Mouse (Mus musculus) B cell, adult 67 days (primary cell): Measurements from ENCODE around the gene Ccnb1. TPM values are rescaled to one million over a fixed set of nuclear protein-coding genes. Genes with fewer than 3 reads are reported as not detected.

ENCODE experiments used
- total RNA-seq, 2 experiments: library from RNA; stranded (reverse); gene quantifications; 4 replicates each; pipeline ENCODE4 v1.2.4; 2023

Ccnb1 gene
- total RNA-seq = 1 to 10 TPM; 2.9 to 3.6 TPM

GRCm38 (mm10) chr13:100786414-100786867 is at the start of gene Ccnb1:
TSS of gene Ccnb1 (minus strand) at chr13:100786570.

DNA sequence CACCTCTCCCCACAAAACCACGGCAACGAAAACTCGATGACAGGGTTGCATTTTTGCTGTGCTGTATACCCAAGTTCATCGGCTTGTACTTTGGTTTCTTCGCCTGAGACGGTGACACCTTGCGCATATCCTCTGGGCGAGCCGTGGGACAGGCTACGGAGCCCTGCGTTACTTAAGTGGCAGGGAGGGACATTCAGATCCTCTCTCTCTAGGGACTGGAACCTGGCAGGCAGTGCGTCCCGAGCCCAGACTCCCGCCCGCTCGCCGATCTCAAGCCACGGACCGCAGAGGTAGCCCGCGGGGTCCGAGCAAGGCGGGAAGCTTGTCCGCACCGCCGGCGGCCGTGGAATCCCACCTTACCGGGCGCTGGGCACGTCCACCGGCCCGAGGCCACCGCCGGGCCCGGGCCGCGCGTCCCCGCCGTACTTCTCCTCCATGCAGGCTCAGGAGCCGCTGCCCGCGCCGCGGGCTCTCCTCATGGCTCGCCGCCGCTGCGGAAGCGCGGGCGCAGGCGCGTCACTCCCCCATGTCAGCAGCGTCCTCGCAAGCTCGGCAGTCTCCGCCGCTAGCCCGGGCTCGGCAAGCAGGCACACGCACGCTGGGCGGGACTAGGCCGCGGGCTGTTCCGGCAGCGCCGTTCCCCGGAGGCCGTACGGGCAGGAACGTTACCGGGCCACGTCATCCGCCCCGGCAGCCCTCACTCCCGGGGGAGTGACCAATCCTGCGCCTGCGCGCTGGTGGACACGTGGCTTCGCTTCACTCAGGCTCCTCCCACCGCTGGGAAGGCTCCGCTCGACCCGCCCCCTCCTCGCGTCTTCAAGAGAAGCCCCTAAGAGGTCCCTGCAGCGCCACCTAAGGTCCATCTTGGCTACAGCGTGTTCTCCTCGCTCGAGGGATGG is 46.6 kb upstream of the Ccnb1 start, which contains the start of gene Slc30a5:
Gene Slc30a5 (minus strand): TSS at position 687 of the 899 bp plus-strand sequence.

GRCm38 (mm10) chr13:100775252-100776055 is 10.9 kb downstream of the Ccnb1 start, which contains the start of gene Cenph:
TSS of gene Cenph (minus strand) at chr13:100775899.

GRCm38 (mm10) chr13:100744036-100744744 is 42.2 kb downstream of the Ccnb1 start, which contains the start of gene Mrps36:
TSS of gene Mrps36 (minus strand) at chr13:100744659.

GRCm38 (mm10) chr13:100730861-100731176 is 55.6 kb downstream of the Ccnb1 start, which contains the start of gene Cdk7:
TSS of gene Cdk7 (minus strand) at chr13:100730939.

Other genes with a start within 250 kb of the Ccnb1 start
- gene Ocln, start 233.9 kb downstream of the Ccnb1 start, total RNA-seq = not detected
- 10 to 100 TPM; 11.5 to 12.1 TPM for gene Marveld2, start 169.6 kb downstream of the Ccnb1 start, total RNA-seq
- gene Ak6, start 135.6 kb downstream of the Ccnb1 start, total RNA-seq = 100 to 1,000 TPM in 1 of 2 experiments, 10 to 100 TPM in 1; 94.5 to 113 TPM
- gene Rad17, start 135.5 kb downstream of the Ccnb1 start, total RNA-seq = 10 to 100 TPM; 36.1 to 39.4 TPM
- gene Taf9, start 135.0 kb downstream of the Ccnb1 start, total RNA-seq = 10 to 100 TPM; 18.1 to 26.9 TPM
- 10 to 100 TPM; 11.5 to 17.8 TPM for gene Ccdc125, start 116.9 kb downstream of the Ccnb1 start, total RNA-seq
- gene Cdk7, start 55.6 kb downstream of the Ccnb1 start, total RNA-seq = 10 to 100 TPM; 42.3 to 45.6 TPM
- 10 to 100 TPM; 25.5 to 35.1 TPM for gene Mrps36, start 41.9 kb downstream of the Ccnb1 start, total RNA-seq
- gene Cenph, start 10.7 kb downstream of the Ccnb1 start, total RNA-seq = 1 to 10 TPM; 1.7 to 2.2 TPM
- gene Slc30a5, start 46.9 kb upstream of the Ccnb1 start, total RNA-seq = 100 to 1,000 TPM; 111 to 114 TPM